Mouse (Mus musculus) intestine, postnatal 0 days (tissue): ENCODE results near the gene Ppp2r3d. TPM values are rescaled to one million over a fixed set of nuclear protein-coding genes. Genes with fewer than 3 reads are reported as not detected.

Experiments used
- ATAC-seq: fragments of 200-750 bp; cut with Nextera tagmentation; 2 replicates; pipeline ENCODE4 v1.8.0; 2017; ENCODE audit warnings: mild to moderate bottlenecking, moderate TSS enrichment, moderate library complexity
- H3K27ac ChIP-seq: fragments of 300-500 bp; sonication (generic); 2 replicates; pipeline ENCODE4 v1.5.1; 2014; ENCODE audit warnings: mild to moderate bottlenecking, low read depth, low read length, moderate library complexity
- H3K27me3 ChIP-seq: fragments of 300-500 bp; sonication (generic); replicated peaks from 2 replicates; pipeline ENCODE4 v1.6.1; 2014; ENCODE audit warnings: low read length, mixed read lengths; ENCODE audit not compliant: control insufficient read depth, insufficient read depth
- H3K36me3 ChIP-seq: fragments of 300-500 bp; sonication (generic); 2 replicates; pipeline ENCODE4 v1.6.1; 2014; ENCODE audit warnings: mild to moderate bottlenecking, moderate library complexity; ENCODE audit not compliant: control insufficient read depth, insufficient read depth
- H3K4me1 ChIP-seq: fragments of 300-500 bp; sonication (generic); replicated peaks from 2 replicates; pipeline ENCODE4 v1.6.1; 2014; ENCODE audit warnings: antibody characterized with exemption, low read length, mixed read lengths; ENCODE audit not compliant: control insufficient read depth, insufficient read depth
- H3K4me2 ChIP-seq: fragments of 300-500 bp; sonication (generic); replicated peaks from 2 replicates; pipeline ENCODE4 v1.6.1; 2014; ENCODE audit warnings: low read depth, mild to moderate bottlenecking, moderate library complexity
- H3K4me3 ChIP-seq: fragments of 300-500 bp; sonication (generic); 2 replicates; pipeline ENCODE4 v1.5.1; 2014; ENCODE audit warnings: low read depth, low read length
- H3K9ac ChIP-seq: fragments of 300-500 bp; sonication (generic); 2 replicates; pipeline ENCODE4 v1.6.1; 2014; ENCODE audit warnings: mild to moderate bottlenecking, low read depth, low read length
- H3K9me3 ChIP-seq: fragments of 300-500 bp; sonication (generic); 2 replicates; pipeline ENCODE4 v1.6.1; 2016; ENCODE audit warnings: mixed run types; ENCODE audit not compliant: control insufficient read depth
- CTCF ChIP-seq: sonication (generic); IDR thresholded peaks from 2 replicates; pipeline ENCODE4 v1.5.1; 2016; ENCODE audit warnings: low read depth, mild to moderate bottlenecking, control low read depth, antibody characterized with exemption, moderate library complexity
- WGBS: fragments of 180-500 bp; shearing (Covaris S2); extraction: QIAGEN DNeasy Blood & Tissue Kit; methylation state at CpG from one replicate; pipeline ENCODE4 v1.1.7; 2014; 5-methylcytosine and 5-hydroxymethylcytosine counted together
- polyA plus RNA-seq: library from polyadenylated mRNA; unstranded; fragments of >200 nt; fragmentation: Nextera tagmentation; extraction: Ambion mirVana; gene quantifications from 2 replicates; pipeline ENCODE4 v1.2.1, GENCODE M21; 2015

The Ppp2r3d gene
- polyA plus RNA-seq, 1 experiment from 2014 or later = 93.5 TPM

DNA sequence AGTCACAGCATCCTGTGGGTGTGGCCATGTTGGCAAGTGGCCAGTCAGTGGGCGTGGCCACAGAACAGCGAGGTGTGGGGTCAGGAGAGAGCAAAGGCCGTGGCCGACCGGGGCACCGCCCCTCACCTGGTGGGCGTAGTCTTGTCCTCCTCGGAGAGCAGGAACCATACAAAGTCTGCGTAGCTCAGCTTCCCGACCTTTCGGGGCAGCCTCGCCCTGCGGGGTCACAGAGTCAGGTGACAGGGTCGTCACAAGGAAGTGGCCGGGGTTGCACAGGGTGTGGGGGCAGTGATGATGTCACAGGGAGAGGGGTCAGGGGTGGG, 34.2 kb downstream of the Ppp2r3d start:
- Histone ChIP-seq H3K4me1 (no peaks in the 10 kb centered on the region), H3K9ac (no peak overlapping the region), H3K9me3 (peaks cover 16% of the 10 kb centered on the region), H3K27me3 (no peaks in the 10 kb centered on the region), H3K4me3 (no peak overlapping the region), H3K36me3 (peaks cover 36% of the 10 kb centered on the region), H3K27ac (no peak overlapping the region; the same call in 1 of the 2 replicates), H3K4me2 (no peak overlapping the region)
- ATAC-seq = 0 out of 2 replicates have a peak, but pooled peaks have one; percentile 0
- no peak for TF ChIP-seq CTCF
- WGBS = 99% methylated on average over 15 of the region's 15 CpGs

- no peak overlapping the region for H3K4me3 ChIP-seq
- H3K27ac ChIP-seq = peak overlapping the region; percentile 41; the same call in 1 of the 2 replicates
- no peak overlapping the region for H3K9ac ChIP-seq
- H3K9me3 ChIP-seq = peaks cover 16% of the 10 kb centered on the region
- ATAC-seq = peak; percentile 24; the same call in 1 of the 2 replicates
- H3K27me3 ChIP-seq = no peaks in the 10 kb centered on the region
- H3K36me3 ChIP-seq = peaks cover 36% of the 10 kb centered on the region
- no peaks in the 10 kb centered on the region for H3K4me1 ChIP-seq
- WGBS = 98% methylated on average over 45 of the region's 45 CpGs
- no peak overlapping the region for H3K4me2 ChIP-seq
- TF ChIP-seq CTCF = no peak
Observed at GRCm38 (mm10) chr9:124441681-124442532, 34.8 kb downstream of the Ppp2r3d start.

- peak overlapping the region; percentile 71 for H3K27ac ChIP-seq
- no peaks in the 10 kb centered on the region for H3K4me1 ChIP-seq
- no peak; the same call in 1 of the 2 replicates for ATAC-seq
- H3K4me2 ChIP-seq = peak overlapping the region; percentile 43; the same call in 1 of the 2 replicates
- 79% methylated on average over 10 of the region's 14 CpGs for WGBS
- peaks cover 36% of the 10 kb centered on the region for H3K36me3 ChIP-seq
- no peak overlapping the region; the same call in 1 of the 2 replicates for H3K4me3 ChIP-seq
- H3K9ac ChIP-seq = no peak overlapping the region
- peaks cover 16% of the 10 kb centered on the region for H3K9me3 ChIP-seq
- no peak for TF ChIP-seq CTCF
- H3K27me3 ChIP-seq = no peaks in the 10 kb centered on the region
Observed at GRCm38 (mm10) chr9:124440724-124441045, 36.0 kb downstream of the Ppp2r3d start.

GRCm38 (mm10) chr9:124439848-124440723, 36.6 kb downstream of the Ppp2r3d start:
- peak; percentile 81 for ATAC-seq
- H3K27me3 ChIP-seq = no peaks in the 10 kb centered on the region
- peak overlapping the region; percentile 43; the same call in 1 of the 2 replicates for H3K4me2 ChIP-seq
- H3K9ac ChIP-seq = no peak overlapping the region
- peaks cover 16% of the 10 kb centered on the region for H3K9me3 ChIP-seq
- 91% methylated on average over 29 of the region's 29 CpGs for WGBS
- no peak for TF ChIP-seq CTCF
- no peaks in the 10 kb centered on the region for H3K4me1 ChIP-seq
- H3K4me3 ChIP-seq = no peak overlapping the region; the same call in 1 of the 2 replicates
- H3K36me3 ChIP-seq = peaks cover 36% of the 10 kb centered on the region
- peak overlapping the region; percentile 71 for H3K27ac ChIP-seq

DNA sequence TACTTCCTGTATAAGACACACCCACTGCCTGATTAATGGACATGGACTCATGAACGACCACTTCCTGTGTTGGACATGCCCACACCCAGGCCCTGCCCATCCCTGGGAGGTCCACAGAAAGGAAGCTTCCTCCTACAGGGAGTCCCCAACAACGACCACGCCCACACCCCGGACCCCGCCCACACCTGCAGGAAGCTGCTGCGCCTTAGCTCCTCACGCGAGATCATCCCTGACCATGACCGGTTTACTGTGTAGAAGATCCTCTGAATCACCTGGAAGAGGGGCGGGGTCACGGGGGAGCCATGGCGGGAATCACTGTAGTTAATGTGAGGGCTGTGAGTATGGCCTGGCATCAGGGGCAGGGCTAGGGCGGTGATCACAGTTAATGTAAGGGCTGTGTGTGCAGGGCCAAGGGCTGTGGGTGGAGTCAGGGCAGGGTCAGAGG, 37.3 kb downstream of the Ppp2r3d start:
- Histone ChIP-seq H3K27ac (no peak overlapping the region), H3K9me3 (peaks cover 16% of the 10 kb centered on the region), H3K27me3 (no peaks in the 10 kb centered on the region), H3K4me2 (no peak overlapping the region), H3K36me3 (peaks cover 36% of the 10 kb centered on the region), H3K4me1 (no peaks in the 10 kb centered on the region), H3K9ac (no peak overlapping the region), H3K4me3 (no peak overlapping the region)
- ATAC-seq = peak; percentile 46
- no peak for TF ChIP-seq CTCF
- WGBS = 91% methylated on average over 13 of the region's 13 CpGs
